Mouse (Mus musculus) heart, adult 2 months (tissue): ENCODE results near the gene Depp1.

ENCODE experiments used
- CTCF ChIP-seq: fragments of 200-600 bp; IDR thresholded peaks from 2 replicates; pipeline ENCODE4 v1.8.1; 2022; ENCODE audit warnings: antibody characterized with exemption, mild to moderate bottlenecking, moderate library complexity
- POLR2A ChIP-seq: fragments of 200-500 bp; IDR thresholded peaks from 2 replicates; pipeline ENCODE4 v1.6.1; 2011; ENCODE audit warnings: mild to moderate bottlenecking, low read depth, low read length, control low read depth; ENCODE audit not compliant: insufficient read depth

- TF ChIP-seq CTCF (peak; percentile 72), POLR2A (no peak)
Measured at GRCm38 (mm10) chr6:116618073-116618472, 32.3 kb upstream of the Depp1 start.
